Mouse (Mus musculus) naive thymus-derived CD4-positive, alpha-beta T cell, adult 2 months (primary cell): ENCODE measurements around the gene Itgb6.

ENCODE experiments used
- DNase-seq: peaks from one replicate; pipeline ENCODE4 v3.0.0-alpha.2; 2011; ENCODE audit warnings: low read depth

Itgb6 gene

GRCm38 (mm10) chr2:60614758-60615157, 107.7 kb downstream of the Itgb6 start:
- DNase-seq, result no peak

GRCm38 (mm10) chr2:60613857-60614228, 108.6 kb downstream of the Itgb6 start:
- no peak for DNase-seq

- no peak for DNase-seq
Observed at GRCm38 (mm10) chr2:60612906-60613856, 109.3 kb downstream of the Itgb6 start.

- DNase-seq, result no peak
Observed at GRCm38 (mm10) chr2:60611622-60612021, 110.8 kb downstream of the Itgb6 start.

- DNase-seq, result no peak
Observed at GRCm38 (mm10) chr2:60609436-60610199, 112.8 kb downstream of the Itgb6 start.

- DNase-seq, result peak; percentile 8
Observed at GRCm38 (mm10) chr2:60607980-60608379, 114.5 kb downstream of the Itgb6 start.

GRCm38 (mm10) chr2:60601326-60601725, 121.1 kb downstream of the Itgb6 start:
- DNase-seq, result no peak

GRCm38 (mm10) chr2:60600863-60601262, 121.6 kb downstream of the Itgb6 start:
- no peak for DNase-seq

GRCm38 (mm10) chr2:60583416-60583815, 139.0 kb downstream of the Itgb6 start:
- DNase-seq, result no peak

GRCm38 (mm10) chr2:60554561-60554960, 167.9 kb downstream of the Itgb6 start:
- DNase-seq, result no peak

GRCm38 (mm10) chr2:60552902-60553682, 169.4 kb downstream of the Itgb6 start, which contains the start of gene Pla2r1:
Pla2r1 (minus strand) TSS chr2:60553308.
- no peak for DNase-seq

GRCm38 (mm10) chr2:60552177-60552901, 170.1 kb downstream of the Itgb6 start:
- no peak for DNase-seq

- no peak for DNase-seq
Observed at GRCm38 (mm10) chr2:60551673-60552072, 170.8 kb downstream of the Itgb6 start.

GRCm38 (mm10) chr2:60550521-60550920, 171.9 kb downstream of the Itgb6 start:
- DNase-seq, result no peak

- no peak for DNase-seq
Observed at GRCm38 (mm10) chr2:60549851-60550250, 172.6 kb downstream of the Itgb6 start.
